Mouse (Mus musculus) testis, adult 2 months (tissue): ENCODE results near the gene Haus7. TPM values are rescaled to one million over a fixed set of nuclear protein-coding genes. Genes with fewer than 3 reads are reported as not detected.

Experiments used
- H3K27ac ChIP-seq: fragments of 200-500 bp; 2 replicates; pipeline ENCODE4 v1.5.1; 2012; ENCODE audit warnings: low read depth, low read length; ENCODE audit not compliant: control insufficient read depth, insufficient read depth
- H3K27me3 ChIP-seq: fragments of 200-500 bp; 2 replicates; pipeline ENCODE4 v1.6.1; 2012; ENCODE audit warnings: mild to moderate bottlenecking, low read length, moderate library complexity; ENCODE audit not compliant: control insufficient read depth, insufficient read depth
- H3K36me3 ChIP-seq: fragments of 200-500 bp; 2 replicates; pipeline ENCODE4 v1.6.1; 2012; ENCODE audit warnings: mild to moderate bottlenecking, low read length; ENCODE audit not compliant: control insufficient read depth, insufficient read depth
- H3K4me1 ChIP-seq: fragments of 200-500 bp; 2 replicates; pipeline ENCODE4 v1.6.1; 2012; ENCODE audit warnings: low read length; ENCODE audit not compliant: control insufficient read depth, insufficient read depth
- H3K4me3 ChIP-seq: fragments of 200-500 bp; 2 replicates; pipeline ENCODE4 v1.5.1; 2012; ENCODE audit warnings: low read depth, mild to moderate bottlenecking, low read length, moderate library complexity, mixed read lengths; ENCODE audit not compliant: control insufficient read depth
- CTCF ChIP-seq: fragments of 200-500 bp; IDR thresholded peaks from 2 replicates; pipeline ENCODE4 v1.5.1; 2012; ENCODE audit warnings: low read depth, mild to moderate bottlenecking, inconsistent platforms, low read length, moderate library complexity; ENCODE audit not compliant: control insufficient read depth, insufficient read depth, insufficient replicate concordance
- POLR2A ChIP-seq: fragments of 200-500 bp; IDR thresholded peaks from 2 replicates; pipeline ENCODE4 v1.6.1; 2012; ENCODE audit warnings: low read depth, mild to moderate bottlenecking, inconsistent platforms, low read length, moderate library complexity; ENCODE audit not compliant: control insufficient read depth
- polyA plus RNA-seq: library from polyadenylated mRNA; depleted of rRNA; stranded (reverse); fragments of >200 nt; gene quantifications from 2 replicates; pipeline ENCODE4 v1.2.3, GENCODE M21; 2012

Haus7 gene
- polyA plus RNA-seq, 1 experiment, result 34.0 TPM

GRCm38 (mm10) chrX:73486920-73487319 lies 28.1 kb upstream of the Haus7 start:
- peaks cover 2% of the 10 kb centered on the region for H3K4me1 ChIP-seq
- H3K36me3 ChIP-seq, result no peaks in the 10 kb centered on the region
- H3K27ac ChIP-seq, result no peak overlapping the region
- H3K27me3 ChIP-seq, result no peaks in the 10 kb centered on the region
- TF ChIP-seq POLR2A (no peak), CTCF (no peak)
- H3K4me3 ChIP-seq, result no peak overlapping the region

- H3K4me3 ChIP-seq, result no peak overlapping the region
- H3K27me3 ChIP-seq, result no peaks in the 10 kb centered on the region
- H3K4me1 ChIP-seq, result peaks cover 2% of the 10 kb centered on the region
Measured at GRCm38 (mm10) chrX:73484870-73485269, 26.0 kb upstream of the Haus7 start.

GRCm38 (mm10) chrX:73484076-73484475 lies 25.2 kb upstream of the Haus7 start:
- H3K4me1 ChIP-seq, result peaks cover 2% of the 10 kb centered on the region
- H3K4me3 ChIP-seq, result peak overlapping the region; percentile 59
- H3K27ac ChIP-seq, result peak overlapping the region; percentile 25; the same call in 1 of the 2 replicates
- no peaks in the 10 kb centered on the region for H3K27me3 ChIP-seq
- TF ChIP-seq CTCF (no peak), POLR2A (no peak)
- H3K36me3 ChIP-seq, result no peaks in the 10 kb centered on the region

More at GRCm38 (mm10) chrX:73484870-73485269, 26.0 kb upstream of the Haus7 start:
- no peaks in the 10 kb centered on the region for H3K36me3 ChIP-seq
- TF ChIP-seq CTCF (no peak), POLR2A (no peak)
- H3K27ac ChIP-seq, result no peak overlapping the region

GRCm38 (mm10) chrX:73483484-73483810 lies 24.6 kb upstream of the Haus7 start, which contains the start of gene Bgn:
Gene Bgn (plus strand): TSS chrX:73483602.
- Histone ChIP-seq H3K4me3 (peak within 1 kb of the TSS; percentile 59), H3K4me1 (peaks cover 2% of the 10 kb centered on the region), H3K36me3 (no peaks in the 10 kb centered on the region), H3K27ac (peak within 1 kb of the TSS; percentile 25; the same call in 1 of the 2 replicates), H3K27me3 (no peaks in the 10 kb centered on the region)
- TF ChIP-seq CTCF, result no peak
- TF ChIP-seq POLR2A, result no peak

- H3K4me3 ChIP-seq, result no peak overlapping the region
- H3K4me1 ChIP-seq, result peaks cover 2% of the 10 kb centered on the region
- no peaks in the 10 kb centered on the region for H3K36me3 ChIP-seq
- H3K27me3 ChIP-seq, result no peaks in the 10 kb centered on the region
- TF ChIP-seq POLR2A (no peak), CTCF (no peak)
- H3K27ac ChIP-seq, result no peak overlapping the region
Measured at GRCm38 (mm10) chrX:73482643-73483483, 24.0 kb upstream of the Haus7 start.

GRCm38 (mm10) chrX:73480334-73480733 lies 21.5 kb upstream of the Haus7 start:
- no peaks in the 10 kb centered on the region for H3K27me3 ChIP-seq
- no peak overlapping the region for H3K4me3 ChIP-seq
- TF ChIP-seq POLR2A (no peak), CTCF (no peak)
- no peaks in the 10 kb centered on the region for H3K36me3 ChIP-seq
- no peak overlapping the region for H3K27ac ChIP-seq
- peaks cover 2% of the 10 kb centered on the region for H3K4me1 ChIP-seq

- Histone ChIP-seq H3K4me3 (no peak overlapping the region), H3K27ac (peak overlapping the region; percentile 21; the same call in 1 of the 2 replicates), H3K36me3 (no peaks in the 10 kb centered on the region), H3K27me3 (no peaks in the 10 kb centered on the region), H3K4me1 (peaks cover 2% of the 10 kb centered on the region)
- TF ChIP-seq POLR2A (no peak), CTCF (no peak)
Measured at GRCm38 (mm10) chrX:73479656-73480055, 20.8 kb upstream of the Haus7 start.
